Mouse (Mus musculus): ENCODE measurements at regions not wholly inside any gene's neighbourhood (a gene's known extent, or its start where the extent isn't known, plus 50 kb on each side); places are given as distances from the start of the nearest gene placed in this dataset.

DNA sequence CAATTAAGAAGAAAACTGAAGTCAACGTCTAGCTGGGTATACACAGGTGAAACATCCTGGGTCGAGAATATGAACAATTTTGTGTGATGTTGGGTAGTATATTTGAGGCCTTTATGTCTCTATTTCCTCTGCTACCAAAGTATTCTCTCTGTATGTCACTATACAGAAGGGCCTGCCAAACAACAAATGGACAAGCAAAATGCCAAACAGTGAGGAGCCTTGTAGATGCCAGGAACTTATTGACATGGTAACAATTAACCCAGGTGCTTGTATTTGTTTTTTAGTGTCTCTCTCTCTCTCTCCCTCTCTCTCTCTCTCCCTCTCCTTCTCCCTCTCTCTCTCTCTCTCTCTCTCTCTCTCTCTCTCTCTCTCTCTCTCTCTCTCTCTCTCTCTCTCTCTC, 529.1 kb downstream of the Tmem114 start:
- DNase-seq (ENCODE audit: extremely low spot score in 1 of 2, low spot score in 1 of 2) = no peak

DNA sequence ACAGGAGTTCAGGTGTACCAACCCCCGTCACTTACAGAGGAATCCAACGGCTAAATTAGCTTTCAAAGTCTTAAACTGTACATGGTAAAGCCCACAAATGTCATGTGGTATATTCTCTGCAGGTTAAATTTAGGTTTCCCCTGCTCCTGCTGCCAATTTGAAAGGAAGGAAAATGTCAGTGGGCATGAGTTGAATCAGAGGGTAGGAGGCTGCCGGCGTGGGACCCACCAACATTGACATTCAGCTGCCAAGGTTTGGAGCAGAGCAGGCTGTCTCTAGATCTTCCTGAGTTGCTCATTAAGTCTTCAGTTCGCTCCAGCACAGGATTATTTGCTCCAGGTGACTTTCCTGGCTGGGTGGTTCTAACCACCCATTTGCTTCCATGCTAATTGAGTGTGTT, 532.1 kb downstream of the Tmem114 start:
- no peak for DNase-seq (ENCODE audit: extremely low spot score in 1 of 2, low spot score in 1 of 2)

DNA sequence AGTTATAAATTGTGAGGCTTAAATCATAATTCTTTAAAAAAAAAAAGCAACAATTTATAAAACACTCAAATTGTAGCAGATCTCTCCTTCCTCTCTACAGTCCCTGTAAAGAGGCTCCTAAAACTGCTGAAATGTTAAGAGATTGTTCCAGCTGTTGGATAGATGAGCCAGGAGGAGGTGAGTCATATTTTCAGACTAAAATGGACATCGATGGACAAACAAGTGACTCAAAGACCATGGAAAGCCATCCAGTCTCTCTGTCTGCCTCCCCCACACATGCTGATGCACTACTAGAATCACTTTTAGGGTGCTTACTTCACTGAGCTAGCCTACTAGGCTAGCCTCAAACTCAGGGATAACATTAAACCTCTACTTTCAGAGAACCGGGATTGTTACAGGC, 561.5 kb downstream of the Tmem114 start:
- DNase-seq (ENCODE audit: extremely low spot score in 1 of 2, low spot score in 1 of 2) = no peak

DNA sequence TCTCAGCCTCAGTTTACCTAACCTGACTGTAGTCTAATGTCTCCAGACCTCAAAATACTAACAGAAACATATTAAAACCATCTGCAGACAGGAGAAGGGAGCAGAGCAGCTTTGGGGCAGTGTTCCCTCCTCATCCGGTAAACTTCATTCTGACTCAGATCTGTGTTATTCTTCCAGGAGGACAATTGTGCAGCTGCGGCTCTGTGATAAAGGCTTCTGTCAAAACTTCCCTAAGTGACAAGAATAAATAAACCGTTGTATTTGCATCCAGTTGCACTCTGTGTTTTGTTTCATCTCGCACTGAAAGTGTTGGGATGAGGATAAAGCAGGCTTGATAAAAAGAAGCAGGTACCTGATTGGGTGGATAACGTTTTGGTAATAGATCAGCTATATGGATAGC, 585.8 kb downstream of the Tmem114 start:
- no peak for DNase-seq (ENCODE audit: extremely low spot score in 1 of 2, low spot score in 1 of 2)

DNA sequence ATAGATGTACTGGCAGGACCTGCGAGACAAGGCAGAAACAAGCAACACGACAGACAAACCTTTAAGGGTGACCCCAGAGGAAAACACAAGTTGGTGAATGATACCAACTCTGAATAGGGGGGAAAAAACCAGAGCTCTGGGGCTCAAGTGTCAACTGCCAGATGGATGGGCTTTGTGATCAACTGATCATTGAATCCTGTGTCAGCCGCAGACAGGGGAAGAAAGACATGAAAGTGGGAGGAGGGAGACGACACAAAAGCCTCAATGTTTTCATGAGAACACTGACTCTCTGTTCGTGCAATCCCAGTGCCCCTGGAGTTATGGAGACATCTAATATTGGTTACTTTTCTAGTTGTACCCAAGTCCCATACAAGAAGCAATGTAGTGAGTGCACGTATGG, 593.8 kb downstream of the Tmem114 start:
- no peak for DNase-seq (ENCODE audit: extremely low spot score in 1 of 2, low spot score in 1 of 2)

DNA sequence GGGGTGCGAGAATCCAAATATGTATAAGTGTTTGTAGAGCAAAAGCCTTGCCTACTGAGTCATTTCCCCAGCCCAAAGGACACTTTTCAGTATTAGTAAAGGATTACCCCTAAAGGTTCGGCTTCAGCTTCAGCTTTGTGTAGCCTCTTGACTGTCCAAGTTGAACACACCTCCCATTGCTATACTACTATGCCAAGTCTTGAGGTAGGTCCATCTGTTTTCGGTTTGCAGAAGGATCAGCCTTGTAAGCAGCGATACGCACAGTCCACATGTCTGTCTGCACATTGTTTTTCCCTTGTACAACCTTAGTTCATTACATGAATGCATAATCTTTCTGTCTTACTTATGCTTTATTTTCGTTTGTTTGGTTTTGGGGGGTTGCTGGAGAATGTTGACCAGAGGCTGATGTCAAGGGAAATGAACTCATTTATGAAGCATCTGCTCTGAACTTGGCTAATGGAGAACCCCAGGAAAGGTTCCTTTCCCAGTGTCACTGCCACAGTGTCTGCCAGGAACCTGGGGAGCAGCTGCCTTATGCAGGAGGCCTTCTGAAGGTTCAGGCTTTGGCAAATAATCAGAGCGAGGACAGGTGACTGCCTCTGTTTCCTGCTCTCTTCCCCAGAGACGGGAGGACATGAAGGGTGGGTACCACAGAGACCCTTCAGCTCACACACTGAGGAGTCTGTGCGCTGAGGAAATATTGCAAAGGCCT, 594.8 kb downstream of the Tmem114 start:
- DNase-seq (ENCODE audit: extremely low spot score in 1 of 2, low spot score in 1 of 2) = no peak

DNA sequence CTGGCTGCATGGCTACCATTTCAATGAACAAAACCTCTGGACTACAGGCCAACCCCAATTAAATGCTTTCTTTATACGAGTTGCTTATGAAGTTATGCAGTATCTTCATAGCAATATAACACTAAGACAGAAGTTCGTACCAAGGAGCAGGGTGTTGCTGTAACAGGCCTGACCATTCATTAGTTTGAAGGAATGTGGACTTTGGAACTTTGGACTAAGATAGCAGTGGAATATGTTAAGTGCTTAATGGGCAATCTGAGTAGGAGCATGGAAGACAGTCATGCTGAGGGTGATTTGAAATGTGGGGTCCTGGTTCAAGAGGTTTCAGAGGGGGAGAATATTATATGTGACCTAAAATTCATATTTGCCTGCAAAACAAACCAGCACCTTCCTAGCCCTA, 623.8 kb downstream of the Tmem114 start:
- DNase-seq (ENCODE audit: extremely low spot score in 1 of 2, low spot score in 1 of 2) = no peak

DNA sequence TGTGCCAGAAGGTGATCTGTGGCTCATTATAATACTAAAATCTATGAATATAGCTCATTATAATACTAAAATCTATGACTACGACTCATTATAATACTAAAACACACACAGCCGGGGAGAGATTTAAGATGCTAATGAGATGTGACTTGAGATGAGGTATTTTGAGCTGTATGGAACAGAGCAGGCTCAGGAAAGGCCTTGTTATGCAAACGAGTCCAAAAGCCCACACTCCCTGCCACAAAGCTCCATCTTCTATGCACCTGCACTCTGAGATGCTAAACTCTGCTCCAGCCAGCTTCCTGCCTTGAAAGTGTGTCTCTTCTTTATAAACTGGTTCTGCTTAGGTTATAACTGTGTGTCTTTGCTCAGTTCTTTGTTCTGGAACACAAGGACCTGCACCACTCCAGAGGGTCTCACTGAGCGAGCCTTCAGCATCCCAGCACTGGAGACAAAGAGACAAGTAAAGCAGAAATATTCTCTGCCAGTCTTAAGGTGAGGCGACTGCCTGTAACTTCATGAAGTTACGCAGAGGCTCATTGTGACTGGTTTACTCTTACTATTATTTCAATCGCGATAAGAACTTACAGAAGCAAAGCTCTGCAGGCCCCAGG, 627.7 kb downstream of the Tmem114 start:
- no peak for DNase-seq (ENCODE audit: extremely low spot score in 1 of 2, low spot score in 1 of 2)

DNA sequence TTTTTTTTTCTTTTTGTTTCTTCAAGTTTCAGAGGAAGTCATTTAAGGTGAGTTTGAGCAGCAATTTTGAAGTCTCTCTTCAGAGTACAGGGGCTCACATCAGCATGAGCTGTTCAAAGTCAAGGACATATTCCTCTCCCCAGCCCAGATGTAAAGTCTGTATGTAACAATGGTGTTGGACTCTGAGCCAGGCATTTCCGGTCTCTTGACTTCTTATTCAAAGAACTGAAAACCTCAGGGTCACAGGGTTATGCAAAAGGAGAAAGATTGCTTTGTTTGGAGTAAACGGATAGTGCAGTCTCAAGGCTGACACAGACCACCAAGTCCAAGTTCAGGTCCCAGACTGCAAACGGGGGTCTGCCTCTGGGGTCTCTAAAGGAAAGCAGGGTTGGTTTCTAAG, 629.4 kb downstream of the Tmem114 start:
- no peak for DNase-seq (ENCODE audit: extremely low spot score in 1 of 2, low spot score in 1 of 2)

DNA sequence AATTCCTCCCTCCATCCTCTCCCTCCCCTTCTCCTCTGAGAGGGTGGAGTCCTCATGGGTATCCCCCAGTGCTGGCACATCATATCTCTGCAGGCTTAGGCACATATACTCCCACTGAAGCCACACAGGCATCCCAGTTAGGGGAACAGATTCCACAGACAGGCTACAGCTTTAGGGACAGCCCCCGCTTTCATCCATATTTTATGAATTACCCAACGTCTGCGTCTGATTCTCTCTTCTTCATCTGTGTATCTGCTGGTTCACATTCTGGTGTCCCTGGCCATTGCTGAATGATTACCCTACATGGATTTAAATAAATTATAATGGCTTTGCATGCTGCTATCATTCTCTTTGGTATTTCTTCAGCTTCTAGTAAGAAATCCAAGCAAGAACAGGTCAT, 632.4 kb downstream of the Tmem114 start:
- no peak for DNase-seq (ENCODE audit: extremely low spot score in 1 of 2, low spot score in 1 of 2)

DNA sequence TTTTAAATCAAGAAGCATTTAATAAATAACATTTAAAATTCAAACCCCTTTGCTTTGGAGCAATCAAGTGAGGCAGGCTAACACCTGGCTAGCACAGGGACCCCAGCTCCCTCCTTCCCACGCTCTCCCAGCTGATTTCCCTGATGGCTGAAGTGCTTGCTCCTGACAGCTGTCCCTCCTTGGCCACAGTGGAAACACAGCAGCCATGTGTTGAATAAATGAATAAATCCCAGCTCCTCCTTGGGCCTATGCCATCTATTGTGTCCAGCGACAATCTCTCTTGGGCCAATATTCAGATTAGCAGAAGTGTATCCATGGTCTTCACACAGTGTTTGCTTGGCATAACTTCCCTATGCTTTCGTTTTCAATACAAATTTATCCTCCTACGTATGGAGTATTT, 634.7 kb downstream of the Tmem114 start:
- DNase-seq (ENCODE audit: extremely low spot score in 1 of 2, low spot score in 1 of 2) = no peak

DNA sequence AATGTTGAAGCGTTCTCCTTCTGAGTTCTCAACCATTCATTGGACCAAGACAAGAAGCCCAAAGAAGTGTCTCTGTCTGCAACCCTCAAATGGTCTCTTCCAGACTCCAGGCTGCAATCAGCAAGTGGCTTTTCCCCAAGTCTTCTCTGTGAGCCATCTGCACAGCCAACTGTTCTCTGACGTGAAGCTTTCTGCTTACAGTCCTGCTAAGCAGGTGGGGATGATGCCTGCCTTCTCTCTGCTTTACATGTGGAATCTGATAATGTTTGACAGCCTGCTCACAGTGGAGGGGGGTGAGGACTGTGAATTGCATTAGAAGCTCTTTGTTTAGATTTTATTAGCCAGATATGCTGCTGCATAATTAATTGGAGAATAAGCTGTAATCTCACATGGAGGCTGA, 636.7 kb downstream of the Tmem114 start:
- peak; percentile 50 to 53 for DNase-seq (ENCODE audit: extremely low spot score in 1 of 2, low spot score in 1 of 2)

DNA sequence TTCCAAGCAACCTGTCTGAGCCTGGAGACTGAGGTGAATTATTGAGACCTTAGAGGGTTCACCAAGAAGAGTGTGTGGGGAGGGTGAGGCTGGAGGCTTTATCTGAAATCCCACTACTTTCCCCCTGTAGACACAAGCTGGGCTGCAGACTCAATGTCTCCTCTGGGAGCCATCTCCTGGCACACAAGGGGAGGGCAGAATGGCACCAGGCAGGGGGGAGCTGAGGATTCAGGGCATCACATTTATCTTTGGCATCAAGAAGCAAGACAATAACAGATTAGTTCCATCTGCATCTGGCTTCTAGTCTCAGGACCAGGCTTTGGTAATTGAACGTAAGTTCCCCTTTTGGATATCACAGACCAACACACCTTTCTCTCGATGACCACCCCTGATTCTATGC, 643.4 kb downstream of the Tmem114 start:
- no peak for DNase-seq (ENCODE audit: extremely low spot score in 1 of 2, low spot score in 1 of 2)

DNA sequence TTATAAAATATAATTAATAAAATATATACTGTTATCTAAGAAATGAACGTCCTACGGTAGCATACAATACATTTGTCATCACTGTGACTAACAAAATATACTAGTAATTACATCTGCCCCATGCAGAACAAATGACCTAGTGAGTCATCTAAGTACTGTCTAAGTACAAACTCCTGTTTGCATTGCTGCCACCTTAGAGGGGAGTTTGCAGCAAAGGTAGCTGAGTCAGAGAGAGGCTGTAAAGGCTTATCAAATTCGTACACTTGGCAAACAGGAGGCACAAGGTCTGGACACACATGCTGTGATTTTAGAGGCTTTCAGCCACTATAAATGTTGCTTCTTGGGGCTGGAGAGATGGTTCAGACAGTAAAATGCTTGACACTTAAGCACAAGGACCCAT, 649.3 kb downstream of the Tmem114 start:
- no peak for DNase-seq (ENCODE audit: extremely low spot score in 1 of 2, low spot score in 1 of 2)

DNA sequence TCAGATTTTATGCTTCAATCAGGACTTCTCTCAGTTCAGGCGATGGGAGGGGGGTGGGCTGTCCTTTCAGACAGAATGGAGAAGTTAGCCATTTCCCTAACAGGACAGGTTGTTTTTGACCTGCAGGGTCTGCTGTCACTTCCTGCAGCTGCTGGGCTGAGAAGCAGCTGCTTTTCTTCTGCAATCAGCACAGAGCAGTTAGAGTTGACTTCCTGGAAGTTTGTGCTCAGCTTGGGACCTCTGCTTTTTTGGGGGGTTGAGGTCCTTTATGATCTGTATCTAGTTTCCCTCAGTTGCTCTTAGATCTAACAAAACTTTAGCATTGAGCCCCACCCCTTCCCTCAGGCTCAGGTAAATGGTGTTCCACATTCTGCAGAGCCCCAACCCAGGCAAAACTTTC, 656.5 kb downstream of the Tmem114 start:
- no peak for DNase-seq (ENCODE audit: extremely low spot score in 1 of 2, low spot score in 1 of 2)

DNA sequence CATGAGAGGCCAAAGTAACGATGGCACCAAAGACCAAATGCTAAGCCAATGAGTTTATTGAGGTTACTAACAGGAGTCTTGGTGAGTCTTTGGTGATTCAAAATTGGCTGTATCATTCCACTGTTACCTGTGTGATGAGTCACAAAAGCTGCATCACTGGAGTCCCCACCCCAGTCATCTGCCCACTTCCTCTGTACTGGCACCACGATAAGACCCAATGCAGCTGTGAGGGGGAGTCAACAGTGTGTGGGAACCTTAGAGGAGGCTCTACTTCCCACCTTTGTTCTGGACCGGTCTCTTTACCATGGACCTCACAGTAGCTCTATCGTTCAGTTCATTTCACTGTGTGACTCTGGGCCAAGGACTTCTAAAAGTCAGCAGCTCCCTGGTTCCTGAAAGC, 657.2 kb downstream of the Tmem114 start:
- DNase-seq (ENCODE audit: extremely low spot score in 1 of 2, low spot score in 1 of 2) = no peak

DNA sequence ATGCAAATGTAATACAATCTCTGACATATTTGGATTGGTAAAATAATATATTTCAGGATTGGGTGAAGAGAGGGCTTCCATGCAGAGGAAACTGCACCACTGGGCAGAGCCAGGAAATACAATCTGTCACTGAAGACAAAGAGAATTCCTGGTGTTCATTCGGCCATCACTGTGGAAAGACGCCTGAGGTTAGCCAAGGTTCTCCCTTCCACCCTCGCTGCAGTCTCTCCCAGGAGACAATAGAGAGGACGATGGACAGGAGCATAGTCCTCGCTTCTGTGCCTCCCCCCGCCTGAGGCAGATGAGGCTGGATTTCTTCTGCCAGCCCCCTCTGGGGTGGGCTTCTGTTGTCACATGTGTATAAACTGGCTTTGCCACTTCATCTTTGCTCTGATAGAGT, 660.6 kb downstream of the Tmem114 start:
- no peak for DNase-seq (ENCODE audit: extremely low spot score in 1 of 2, low spot score in 1 of 2)

DNA sequence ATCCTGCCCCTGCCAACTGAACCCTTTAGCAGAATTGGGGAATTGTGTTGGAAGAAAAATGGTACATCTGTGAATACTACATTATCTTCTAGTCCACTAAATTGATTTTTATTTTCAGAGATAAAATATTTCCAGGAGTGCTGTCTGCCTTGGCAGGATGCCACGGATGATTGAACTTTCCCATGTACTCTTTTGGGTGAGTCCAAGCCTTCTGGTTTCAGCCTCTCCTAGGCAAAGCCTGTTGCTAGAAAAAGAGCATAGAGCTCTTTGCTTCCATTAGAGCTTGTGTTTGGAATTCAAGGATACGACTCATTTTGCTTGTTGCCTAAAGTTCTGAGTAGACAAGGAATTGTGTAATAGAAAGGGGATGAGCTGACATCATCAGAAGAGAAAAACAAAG, 696.8 kb downstream of the Tmem114 start:
- peak in 1 of 2 experiments; percentile 4 for DNase-seq (ENCODE audit: extremely low spot score in 1 of 2, low spot score in 1 of 2)

DNA sequence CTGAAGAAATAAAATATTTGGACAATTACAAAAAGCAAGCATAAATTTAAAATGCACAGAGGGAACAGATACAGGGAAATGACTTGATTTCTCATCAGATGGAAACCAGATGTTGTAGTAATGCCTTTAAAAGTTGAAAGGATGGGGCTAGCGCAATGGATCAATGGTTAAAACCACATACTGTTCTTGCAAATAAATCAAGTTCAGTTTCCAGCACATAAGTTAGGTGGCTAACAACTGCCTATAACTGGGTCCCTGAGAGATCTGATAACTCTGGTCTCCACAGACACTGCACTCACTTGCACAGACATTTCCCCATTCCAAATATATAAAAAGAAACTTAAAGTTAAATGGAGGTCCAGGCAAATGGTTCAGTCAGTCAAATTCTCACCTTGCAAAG, 699.7 kb downstream of the Tmem114 start:
- DNase-seq (ENCODE audit: extremely low spot score in 1 of 2, low spot score in 1 of 2) = no peak

DNA sequence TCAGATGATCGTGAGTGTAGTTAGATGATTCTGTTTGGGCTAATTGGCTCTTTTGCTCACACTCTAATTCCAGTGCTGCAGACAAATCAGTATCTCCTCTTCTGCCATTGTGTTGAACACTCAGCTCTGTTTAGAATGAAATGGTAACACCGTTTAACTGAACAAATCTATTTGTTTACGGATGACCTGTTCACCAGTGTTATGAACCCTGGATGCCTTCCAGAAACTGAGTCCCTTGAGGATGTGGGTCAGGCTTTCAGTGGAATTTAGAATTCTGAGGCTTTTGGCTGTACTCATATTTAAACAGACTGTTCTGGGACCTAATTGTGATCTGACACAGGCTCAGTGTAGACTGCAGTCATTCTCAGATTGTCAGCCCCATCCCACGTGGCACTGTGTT, 723.5 kb downstream of the Tmem114 start:
- DNase-seq (ENCODE audit: extremely low spot score in 1 of 2, low spot score in 1 of 2) = no peak

DNA sequence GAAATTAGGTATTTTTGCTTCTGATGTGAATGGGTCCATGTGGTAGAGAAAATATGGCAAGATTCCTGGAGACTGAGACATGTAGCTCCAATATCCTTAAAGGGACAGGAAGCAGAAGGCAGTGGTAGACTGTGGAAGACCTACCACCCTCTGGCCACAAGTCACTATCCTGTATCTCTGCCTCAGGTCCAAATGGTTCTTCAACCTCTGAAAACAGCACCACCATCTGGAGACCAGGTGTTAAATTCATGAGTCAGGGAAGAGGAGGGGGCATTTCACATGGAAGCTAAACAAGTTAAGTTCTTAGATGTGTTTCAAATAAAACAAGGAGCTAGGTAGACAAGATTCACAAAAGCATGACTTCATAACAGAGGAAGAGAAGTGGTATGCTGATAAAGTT, 739.5 kb downstream of the Tmem114 start:
- DNase-seq (ENCODE audit: extremely low spot score in 1 of 2, low spot score in 1 of 2) = no peak

DNA sequence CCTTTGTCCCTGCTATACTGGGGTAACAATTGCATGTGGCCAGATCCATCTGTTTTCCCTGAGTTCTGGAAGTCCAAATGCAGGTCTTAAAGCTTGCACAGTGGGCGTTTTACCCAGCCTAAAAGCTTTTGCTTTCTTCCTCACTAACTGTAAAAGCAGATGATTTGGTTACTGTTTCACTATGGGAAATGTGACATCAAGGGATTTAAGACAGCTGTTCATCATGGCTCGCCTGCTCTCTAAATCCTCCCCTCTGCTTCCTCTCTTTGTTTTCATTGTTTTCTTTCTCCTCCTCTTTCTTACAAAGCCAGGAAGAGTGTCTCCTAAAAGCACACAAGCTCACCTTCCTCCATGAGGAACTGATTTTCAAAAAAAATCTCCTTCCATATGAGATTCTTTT, 758.8 kb downstream of the Tmem114 start:
- no peak for DNase-seq (ENCODE audit: extremely low spot score in 1 of 2, low spot score in 1 of 2)

DNA sequence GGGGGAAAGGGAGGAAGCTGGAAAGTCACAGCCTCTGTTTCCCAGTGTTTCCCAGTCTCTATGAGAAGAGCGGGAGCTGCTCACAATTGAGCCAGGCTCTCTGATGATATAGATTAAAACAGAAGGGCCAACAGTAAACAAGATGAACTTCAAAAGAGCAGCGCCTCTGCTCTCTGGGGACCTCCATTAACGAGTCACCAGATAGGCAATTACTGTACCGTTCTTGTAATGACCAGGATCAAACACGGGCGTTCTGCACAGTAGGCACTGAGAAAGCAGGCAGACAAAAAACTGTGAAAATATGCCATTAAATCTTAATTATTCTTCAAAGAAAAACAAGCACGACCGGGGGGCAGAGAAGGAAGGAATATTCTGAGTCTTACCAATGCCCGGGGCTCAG, 766.8 kb downstream of the Tmem114 start:
- no peak for DNase-seq (ENCODE audit: extremely low spot score in 1 of 2, low spot score in 1 of 2)
